Mouse (Mus musculus): ENCODE data around the gene Atrnl1.
"Not testable (repeated sequence)": the region's sequence is repeated elsewhere in the genome, so short reads cannot be mapped to it uniquely, and the experiment has no call there.

Atrnl1 gene

DNA sequence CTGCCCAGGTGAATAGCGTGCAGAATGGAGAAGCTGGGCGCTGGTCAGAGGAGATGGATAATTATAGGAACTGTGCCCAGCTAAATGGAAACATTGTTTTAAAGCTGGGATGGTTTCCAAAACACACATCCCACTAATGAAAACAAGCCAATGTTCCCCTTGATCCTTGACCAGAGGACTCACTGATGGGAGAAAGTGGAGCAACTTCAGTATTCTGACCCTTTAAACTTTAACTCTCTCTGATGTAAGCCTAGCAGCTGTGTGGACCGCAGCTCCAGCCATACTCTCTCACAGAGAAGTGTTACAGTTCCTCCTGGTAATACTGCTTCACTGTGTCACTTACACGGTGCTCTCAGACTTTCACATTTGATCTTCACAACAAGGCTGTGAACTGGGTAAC is 432.7 kb downstream of the Atrnl1 start:
- no peak for DNase-seq

DNA sequence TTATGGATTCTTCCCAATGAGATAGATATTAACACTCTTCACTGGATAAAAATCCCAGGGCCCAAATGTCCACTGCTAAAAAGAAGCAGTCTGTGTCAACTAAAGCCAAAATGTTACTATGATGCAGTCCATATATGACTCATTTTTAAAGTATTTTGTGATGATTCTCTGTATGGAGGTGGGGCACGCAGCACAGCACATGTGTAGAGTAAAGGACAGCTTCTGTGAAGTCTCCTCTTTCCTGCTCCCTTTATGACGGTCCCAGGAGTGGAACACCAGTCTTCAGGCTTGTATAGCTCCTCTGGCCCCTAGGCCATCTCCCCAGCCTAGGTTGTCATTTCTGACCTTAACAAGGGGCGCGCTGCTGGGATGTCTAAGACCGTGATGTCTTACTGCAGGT is 434.0 kb downstream of the Atrnl1 start:
- DNase-seq: no peak

DNA sequence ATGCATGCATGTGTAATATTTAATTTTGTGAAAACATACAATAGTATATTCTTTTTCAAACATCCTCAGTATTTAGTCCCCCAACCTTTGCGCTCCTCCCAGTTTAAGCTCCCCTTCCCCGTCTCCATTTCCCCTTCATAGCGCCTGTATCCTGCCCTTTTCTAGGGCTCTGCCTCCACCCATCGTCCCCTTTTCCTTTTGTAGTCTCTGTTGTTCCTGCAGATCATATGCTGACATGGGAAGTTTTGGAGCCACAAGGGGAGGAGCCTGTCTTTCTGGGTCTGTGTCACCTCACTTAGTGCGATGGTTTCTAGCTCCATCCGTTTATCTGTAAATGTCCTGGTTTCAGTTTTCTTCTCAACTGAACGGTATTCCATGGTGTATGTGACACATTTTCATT is 435.8 kb downstream of the Atrnl1 start:
- DNase-seq: no peak

DNA sequence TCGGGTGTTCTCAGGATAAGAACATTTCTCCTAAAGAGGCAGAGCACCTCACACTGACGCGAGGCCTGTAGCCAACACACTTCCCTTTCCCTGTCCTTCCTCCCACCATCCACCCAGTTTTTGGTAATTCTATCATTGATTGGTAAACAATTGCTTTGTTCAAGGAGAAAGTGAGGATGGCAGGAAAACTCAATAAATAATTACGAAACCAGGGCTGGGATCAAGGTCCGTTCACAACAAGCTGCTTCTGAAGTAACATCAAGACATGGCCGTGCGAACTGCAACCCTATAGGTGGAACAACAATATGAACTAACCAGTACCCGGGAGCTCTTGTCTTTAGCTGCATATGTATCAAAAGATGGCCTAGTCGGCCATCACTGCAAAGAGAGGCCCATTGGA is 439.6 kb downstream of the Atrnl1 start:
- not testable (repeated sequence) for DNase-seq

DNA sequence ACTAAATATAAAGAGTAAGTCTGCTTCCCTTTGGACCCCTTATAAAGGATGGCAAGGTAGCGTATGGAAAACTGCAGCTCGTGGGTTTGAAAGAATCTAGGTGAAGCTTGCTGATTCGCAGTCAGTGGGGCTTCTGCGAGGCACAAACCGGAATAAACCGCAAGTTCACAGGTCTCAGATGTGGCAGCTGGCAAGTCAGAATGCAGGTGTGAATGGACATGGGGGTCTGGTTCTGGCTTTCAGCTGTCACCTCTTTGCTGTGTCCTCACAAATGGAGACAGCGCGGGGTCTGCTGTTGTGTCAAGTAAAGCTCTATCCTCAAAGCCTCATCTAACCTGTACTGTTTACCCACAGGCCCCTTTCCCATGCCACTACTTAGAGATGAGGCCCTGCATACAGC is 440.2 kb downstream of the Atrnl1 start:
- no peak for DNase-seq

DNA sequence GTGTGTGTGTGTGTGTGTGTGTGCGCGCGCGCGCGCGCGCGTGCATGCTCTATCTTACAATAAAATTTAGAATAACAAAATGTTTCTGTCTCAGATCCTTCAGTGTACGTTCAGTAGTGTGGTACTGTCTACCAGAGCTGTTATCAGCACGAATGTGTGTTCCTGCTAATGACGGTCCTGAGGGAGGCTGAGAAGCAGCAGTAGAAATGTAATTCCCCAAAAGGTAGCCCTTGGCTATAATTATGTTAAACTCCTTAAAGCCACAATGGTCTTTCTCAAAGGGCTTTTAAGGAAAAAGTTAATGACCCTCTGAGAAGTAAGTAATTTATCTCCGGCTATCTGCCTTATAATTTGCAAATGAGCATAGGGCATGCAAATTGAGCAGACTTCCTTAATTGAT is 441.1 kb downstream of the Atrnl1 start:
- no peak for DNase-seq

DNA sequence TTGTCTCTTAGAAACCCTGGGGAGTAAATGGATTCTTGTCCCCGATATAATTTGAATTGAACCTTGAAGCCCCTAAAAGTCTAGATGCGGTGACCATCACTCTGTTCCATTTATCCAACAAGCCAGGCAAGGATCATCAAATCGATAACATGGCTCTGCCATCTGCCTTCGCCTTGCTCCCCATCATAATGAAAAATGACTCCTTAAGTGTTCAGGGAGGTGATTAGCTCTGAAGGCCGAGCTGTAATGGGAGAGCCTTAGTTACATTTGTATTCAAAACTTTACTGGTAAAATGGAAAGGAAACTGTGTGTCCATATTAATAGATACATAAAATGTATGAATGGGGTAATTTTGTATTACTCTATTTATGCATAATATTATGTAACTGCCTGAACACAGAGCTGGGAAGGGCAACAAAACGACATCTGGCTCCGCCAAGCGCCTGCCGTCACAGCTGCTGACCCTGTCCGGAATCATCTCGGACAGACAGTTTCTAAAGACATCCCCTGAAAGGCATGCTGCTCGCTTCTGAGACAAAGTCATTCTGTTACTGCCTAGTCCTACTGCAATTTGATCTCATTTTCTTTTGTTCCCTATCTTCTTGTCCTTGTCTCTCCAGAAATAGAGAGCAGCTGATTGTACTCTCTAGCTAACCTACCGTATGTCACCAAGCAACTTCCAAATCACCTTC is 441.8 kb downstream of the Atrnl1 start:
- DNase-seq: no peak

DNA sequence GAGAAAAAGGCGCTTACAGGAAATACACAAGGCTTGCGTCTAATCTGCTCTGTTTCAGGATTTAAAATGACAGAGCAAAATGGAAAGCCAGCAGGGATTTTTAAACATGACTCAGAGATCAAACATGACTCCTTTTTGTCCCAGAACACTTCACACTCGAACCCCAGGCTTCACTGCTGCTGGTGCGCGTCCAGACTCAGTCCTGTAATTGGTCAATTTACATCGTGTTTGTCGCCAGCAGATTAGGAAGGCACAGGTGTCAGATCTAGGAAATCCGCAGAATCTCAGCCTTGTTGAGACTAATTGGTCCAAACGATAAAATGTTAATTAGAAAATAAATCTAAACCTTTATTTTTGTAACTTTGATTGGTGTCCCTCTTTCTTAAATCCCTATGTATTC is 448.9 kb downstream of the Atrnl1 start:
- DNase-seq: no peak

DNA sequence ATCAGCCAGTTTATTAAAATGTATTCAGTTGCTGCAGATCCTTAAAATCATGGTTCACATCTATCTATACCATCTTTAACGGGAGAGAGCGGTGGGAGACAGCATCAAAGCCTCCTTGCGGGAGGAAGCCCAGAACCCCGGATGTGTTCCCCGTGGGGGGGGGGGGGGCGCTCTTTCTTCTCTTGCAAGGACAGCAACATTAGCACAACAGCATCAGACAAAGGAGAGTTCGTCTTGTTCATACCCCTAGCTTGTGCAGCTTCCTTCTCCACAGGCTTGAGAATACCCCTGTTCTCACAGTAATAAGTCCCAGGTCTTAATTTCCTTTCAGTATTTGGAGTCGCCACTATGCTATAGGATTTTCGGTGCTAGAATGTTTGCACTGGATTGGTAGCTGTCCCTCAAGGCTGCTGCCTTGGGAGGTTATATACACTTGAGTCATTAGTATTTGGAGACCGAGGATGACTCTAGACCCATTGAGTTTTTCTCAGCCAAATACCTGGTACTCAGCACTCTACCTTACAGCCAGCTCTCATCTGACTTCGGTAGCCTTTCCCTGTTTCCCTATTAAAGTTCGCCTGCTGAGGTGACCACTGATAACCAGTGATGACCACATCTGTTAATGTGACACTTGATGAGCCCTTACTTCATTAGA is 449.5 kb downstream of the Atrnl1 start:
- no peak for DNase-seq

DNA sequence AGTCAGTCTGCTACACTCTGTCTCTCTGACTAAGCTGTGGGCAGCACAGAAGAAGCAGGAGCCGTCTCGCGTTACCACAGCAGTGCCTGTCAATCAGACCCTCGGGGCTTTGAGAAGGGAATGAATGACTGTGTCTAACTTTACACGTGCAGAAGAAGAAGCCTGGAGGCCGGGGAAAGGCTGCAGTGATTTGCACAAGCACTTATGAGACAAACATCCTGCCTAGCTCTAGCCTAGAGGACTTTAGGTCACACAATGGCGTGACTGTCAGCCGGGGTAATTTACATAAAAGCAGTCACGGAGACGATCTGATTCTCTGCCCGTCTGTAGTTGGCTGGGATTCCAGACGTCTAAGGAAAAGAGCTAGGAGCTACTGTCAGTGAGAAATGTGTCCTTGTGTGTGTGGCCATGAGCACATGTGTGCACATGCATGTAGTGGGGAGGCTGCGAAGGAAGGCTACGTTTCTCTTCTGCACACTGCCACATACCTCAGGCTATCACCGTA is 450.1 kb downstream of the Atrnl1 start:
- peak in 1 of 2 experiments; percentile 16 for DNase-seq

DNA sequence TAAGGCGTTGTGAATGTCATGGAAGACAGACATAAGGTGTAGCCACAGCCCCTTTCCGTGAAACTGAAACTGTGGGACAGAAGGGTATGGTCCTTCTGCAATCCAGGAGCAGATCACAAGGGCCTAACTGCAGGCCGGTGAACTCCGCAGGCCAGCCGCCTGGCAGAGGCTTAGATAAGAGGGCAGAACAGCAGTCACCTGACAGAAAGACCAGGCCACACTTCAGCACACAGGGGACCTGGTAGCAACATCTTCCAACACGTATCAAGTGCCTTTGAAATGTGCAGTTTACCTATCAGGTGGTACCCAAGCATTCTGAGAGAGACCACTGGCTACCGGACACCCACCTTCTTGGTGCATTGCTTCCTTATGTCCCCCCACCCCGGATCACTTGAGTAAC is 451.1 kb downstream of the Atrnl1 start:
- DNase-seq: no peak

DNA sequence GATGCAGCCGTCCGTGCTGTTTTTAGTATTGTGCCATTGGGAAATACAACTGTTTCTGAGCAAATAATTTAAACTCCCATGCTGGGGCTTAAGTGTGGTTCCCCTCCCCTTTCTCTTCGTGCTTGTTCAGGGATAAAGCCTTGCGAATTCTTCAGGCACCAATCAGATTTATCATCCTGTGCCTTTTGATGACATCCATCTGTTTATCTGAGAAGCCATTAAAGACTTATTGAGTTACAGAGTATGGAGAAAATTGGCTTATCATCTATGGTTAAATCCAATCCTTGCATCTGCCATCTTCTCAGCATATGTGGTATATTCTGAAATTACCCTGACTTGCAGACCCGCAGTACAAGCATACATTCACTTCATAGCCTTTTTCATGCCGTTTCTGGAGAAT is 452.7 kb downstream of the Atrnl1 start:
- DNase-seq: no peak

DNA sequence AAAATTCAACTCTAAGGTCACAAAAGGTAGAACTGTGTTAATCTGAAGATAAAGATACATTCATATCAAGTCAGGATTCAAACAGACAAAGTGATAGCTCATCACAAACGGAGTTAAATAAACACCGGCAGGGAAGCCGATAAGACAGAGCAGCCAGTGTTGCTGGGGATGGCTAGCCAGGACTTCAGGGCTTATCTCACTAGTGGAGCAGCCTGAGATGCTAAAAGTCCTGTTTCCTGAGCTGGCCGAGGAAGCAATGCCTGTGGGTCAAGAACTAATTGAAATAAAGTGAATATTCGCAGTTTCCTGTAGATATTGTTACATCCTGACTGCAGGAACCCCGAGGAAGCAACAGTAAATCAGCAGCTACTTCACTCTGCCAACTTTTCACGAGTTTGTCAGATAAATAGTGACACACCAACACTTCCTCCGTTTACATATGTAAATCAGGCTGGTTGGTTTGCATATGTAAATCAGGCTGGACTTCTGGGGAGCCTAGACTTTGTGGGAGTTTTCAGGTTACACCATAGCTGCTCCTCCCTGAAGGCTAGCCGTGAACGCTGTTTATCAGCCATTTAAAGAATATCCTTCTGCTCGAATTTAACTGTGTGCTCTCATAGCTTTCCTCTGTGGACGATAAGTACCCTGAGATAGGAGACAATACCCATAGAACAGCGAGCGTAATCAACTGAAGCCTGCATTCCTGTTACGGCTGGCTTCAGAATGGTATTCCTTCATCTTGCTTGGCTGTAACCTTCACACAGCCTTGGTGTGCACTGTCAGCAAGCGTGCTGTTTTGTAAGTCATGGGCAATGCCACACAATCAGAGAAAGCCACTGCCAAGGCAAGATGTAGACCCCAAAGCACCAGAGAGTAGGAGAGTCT is 453.5 kb downstream of the Atrnl1 start:
- DNase-seq: peak in 1 of 2 experiments; percentile 18

DNA sequence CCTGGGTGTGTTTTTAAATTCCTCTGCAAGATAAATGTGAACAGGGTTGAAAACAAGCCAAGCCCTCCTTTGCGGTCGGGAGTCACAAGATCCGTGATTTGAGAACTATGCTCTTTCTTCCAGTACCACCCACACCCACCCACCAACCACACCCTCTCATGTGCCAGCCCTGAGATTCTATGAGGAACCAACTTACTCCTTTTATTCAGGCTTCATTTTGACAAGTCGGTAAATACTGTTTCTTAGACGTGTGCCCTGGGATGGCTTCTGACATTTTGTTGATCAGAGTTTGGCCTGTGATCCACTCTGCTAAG is 454.1 kb downstream of the Atrnl1 start:
- no peak for DNase-seq

DNA sequence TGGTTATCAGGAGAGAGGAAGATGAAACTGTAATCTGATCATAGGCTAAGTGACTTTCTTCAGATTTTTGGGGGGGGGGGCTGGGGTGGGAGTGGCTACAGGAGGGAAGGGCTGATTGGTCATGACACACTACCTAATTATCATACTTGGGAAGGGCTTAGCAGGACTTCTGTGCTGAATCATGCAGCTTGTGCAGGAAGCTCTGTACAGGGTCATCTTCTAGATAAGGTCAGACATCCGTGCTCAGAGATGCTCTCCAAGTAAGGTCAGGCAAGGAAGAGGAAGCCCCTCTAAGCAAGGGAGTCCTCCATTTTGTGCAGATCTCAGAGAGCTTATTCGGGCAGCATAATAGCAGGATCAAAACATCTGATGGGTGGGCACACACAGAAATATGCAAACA is 454.7 kb downstream of the Atrnl1 start:
- DNase-seq: no peak

DNA sequence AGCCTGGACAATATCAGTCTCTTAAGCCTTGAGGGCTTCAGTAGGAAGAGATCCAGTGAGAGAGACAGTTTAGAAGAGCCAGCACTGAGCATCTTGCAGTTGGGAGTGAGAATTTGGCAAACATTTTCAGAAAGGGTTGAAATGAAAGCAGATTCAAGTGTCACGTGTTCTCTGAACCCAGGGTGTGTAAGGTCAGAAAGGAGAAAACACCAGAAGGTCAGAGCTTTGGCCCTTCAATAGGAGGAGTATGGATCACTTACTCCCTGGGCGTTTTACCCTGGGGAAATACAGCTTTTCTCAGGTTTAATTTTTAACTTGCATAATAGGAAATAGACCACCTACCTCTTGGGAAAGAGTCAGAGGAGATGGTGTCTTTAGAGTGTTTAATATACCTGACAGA is 457.3 kb downstream of the Atrnl1 start:
- DNase-seq: no peak

DNA sequence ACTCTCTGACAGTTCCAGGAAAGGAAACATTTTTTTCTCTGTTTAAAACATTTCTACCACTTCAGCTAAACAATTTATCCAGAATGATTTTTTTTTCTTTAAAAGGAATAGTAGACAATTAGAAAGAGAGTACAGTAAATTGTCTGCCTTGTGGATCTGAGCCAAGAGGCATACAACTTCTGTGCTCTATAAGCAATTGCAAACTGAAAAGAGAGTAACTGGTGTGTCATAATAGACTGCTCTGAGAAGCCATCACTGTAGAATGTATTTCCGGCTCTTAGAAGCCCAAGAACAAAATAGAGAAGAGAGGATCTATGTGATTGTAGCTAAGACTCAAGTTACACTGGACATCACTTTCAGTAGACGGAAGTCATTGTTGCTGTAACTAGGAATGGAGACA is 458.1 kb downstream of the Atrnl1 start:
- no peak for DNase-seq

DNA sequence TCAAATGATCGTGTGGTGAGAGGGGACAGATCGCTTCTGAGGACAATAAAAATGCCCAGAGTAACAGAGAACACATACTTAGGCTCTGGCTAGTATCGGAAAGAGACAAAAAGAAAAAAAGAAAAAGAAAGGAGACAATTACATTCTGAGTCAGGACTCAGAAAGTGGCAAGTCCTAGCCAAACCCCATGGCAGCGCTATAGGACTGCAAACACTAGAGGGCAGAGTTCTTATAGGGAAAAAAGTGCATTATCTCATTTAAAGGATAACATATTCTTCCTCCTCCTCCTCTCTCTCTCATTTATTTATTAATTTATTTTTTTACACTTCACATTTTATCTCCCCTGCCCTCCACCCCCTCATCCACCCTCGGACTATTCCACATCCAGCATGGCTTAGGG is 461.6 kb downstream of the Atrnl1 start:
- no peak for DNase-seq

DNA sequence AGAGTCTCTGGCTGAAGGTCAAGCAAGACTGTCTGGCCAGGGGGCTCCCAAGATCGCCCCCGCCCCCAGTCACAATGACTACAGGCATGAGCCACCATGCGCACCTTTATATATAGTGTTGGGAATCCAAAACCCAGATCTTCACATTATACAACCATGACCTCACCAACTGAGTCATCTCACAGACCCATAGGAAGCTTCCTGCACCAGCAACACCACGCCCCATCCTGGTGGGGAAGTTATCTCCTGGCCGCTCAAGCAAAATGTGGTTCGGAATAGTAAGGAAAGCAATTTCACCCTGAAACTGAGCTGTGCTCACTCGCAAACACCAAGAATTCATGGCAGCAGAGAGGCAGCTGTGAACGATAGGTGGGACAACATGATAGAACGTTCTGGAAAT is 462.0 kb downstream of the Atrnl1 start:
- no peak for DNase-seq

DNA sequence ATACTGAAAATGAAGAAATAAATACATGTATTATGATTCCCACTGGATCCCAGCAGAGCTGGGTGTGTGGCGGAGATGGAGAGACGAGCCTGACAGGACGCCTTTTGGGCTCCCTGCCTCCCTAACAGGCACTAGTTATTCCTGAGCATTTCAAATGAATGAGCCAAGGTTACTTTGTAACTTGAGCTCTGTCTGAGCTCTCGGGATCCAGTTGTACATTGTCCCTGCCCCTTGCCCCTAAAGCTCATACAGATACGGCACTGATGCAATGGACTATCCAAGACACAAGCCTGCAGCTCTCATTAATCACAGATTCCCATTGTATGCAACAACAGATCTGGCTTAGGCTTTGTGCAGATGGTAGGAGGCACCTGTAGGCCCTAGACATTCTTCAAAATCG is 464.4 kb downstream of the Atrnl1 start:
- no peak for DNase-seq

DNA sequence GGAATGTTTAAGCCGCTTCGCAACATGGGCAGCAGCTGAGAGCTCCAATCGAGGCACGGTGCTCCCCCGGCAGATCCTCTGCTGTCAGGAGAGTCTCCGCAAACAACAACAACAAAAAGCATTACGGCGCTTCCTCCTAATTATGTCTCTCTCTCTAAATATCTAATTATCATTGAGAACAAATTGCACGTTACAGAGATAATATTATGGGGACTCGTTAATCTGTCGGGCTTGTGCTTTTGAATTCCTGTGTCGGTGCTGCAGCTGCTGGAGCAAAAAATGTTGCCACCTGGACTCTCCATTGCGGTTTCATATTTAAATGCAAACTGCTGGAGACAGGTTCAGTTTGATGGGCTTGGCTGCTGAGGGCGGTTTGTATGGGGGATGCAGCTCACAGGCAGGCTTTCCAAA is 466.1 kb downstream of the Atrnl1 start:
- no peak for DNase-seq

DNA sequence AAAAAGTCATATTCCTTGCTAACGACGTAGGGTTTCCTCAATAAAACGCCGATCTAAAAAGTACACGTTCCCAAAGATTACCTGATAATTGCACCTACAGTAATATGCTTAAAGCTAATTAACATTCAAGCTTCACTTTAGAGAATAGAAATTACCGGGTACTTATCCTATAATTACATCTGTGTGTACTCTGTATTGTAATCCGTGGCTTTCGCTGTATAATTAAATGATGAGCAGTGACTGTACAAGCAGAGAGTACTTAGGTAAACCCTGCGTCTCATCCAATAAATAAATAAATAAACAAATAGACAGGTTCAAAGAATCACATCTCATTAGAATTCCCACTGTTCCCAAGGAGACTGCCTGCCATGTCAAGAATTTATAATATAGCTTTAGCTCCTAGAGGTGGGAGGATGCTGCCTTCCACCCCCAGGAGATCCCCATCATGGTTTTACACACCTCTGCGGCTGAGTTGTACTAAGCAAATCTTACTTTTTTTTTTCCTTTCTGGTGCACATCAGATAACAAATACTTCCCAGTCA is 466.8 kb downstream of the Atrnl1 start:
- DNase-seq: no peak

DNA sequence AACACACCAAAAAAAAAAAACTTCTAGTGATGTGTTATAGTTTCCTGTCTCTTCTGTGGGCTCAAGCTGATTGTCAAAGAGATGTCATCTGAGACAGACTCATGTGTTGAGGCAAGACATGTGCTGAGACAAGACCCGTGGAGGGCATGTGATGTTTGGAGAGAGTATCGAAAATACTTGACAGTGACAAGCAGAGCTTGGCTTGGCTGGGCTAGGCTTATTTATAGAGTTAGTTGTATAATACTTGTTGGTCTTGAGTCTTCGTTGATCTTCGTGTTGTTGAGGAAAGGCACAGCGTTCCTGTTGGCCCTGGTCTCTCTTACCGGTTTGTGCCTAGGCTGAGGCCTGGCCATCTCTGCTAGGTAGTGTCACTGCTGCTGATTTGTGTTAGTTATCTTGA is 469.3 kb downstream of the Atrnl1 start:
- DNase-seq: no peak

DNA sequence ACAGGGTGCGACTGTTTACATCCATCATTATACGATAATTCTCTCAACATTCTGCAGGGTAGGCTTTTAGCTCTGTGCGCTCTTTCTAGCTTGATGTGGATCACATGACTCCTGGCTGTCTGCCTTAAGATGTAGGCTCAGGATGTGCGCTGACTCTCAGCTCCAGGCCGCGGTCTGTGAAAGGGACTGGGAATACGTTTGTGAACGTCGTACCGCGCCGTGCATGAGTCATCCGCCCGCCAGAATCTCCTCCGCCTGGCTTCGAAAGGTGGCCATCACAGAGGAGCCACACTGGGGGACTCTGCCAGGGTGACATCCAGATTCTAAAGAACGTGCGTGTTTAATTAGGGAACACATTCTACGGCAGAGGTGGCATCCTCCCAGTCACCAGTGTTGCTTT is 471.9 kb downstream of the Atrnl1 start:
- no peak for DNase-seq

Data from kidney, postnatal 4 days (tissue).